In the genomic region with DNA sequence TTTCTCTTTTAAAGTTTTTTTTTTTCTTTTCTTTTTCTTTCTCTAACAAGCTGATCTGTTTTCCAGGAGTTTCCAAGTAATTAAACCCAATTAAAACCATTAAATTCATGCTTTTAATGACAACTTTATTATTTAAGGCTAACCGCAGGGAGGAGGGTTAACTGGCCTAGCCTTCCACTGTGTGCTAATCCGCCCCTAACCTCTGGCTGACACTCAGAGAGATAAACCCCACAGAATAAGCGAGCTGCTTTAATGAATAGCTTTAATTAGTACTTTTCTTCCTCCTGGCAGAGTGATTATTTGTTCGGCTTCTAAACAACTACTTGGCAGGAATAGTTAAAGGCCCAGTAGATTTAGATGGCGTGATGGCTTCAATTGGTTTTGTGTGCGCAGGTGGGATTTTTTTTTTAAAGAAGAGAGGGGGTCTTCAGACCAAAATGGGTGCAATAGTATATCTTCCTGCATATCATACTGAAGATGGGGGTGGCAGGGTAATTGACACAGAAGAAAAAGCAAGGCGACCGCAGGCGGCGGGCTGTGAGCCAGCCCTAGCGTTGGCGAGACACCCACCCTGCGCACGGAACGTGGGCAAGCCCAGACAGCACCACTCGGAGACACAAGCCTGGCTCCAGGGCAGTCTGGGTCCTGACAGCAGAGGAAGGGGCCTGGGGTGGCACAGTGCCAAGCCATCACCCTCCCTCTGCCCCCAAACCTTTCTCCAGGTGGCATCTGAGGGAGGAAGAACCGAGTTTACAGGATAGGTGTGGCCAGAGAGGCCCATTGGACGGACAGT, we compare ENCODE assay signal across 15 mouse cellular contexts.
DNase-seq lines count a peak whose midpoint lies in the region; ATAC-seq and TF ChIP-seq lines count a peak whose summit lies in the region.
"Had no signal": no experiment of that assay in that cellular context is flagged by ENCODE, and none has a peak within 500 bp of the region (broad histone marks: within the 10 kb centered on the region; RNA-seq: fewer than 3 reads in every experiment).

No protein-coding gene starts in this region.

- no peak overlapping the region for H3K9ac ChIP-seq in hindbrain, embryonic 14.5 days
- no peak overlapping the region for H3K9ac ChIP-seq in hindbrain, embryonic 12.5 days
- H3K9ac ChIP-seq in ES-E14 (ENCODE audit: insufficient read depth, low read depth, low read length, poor library complexity, severe bottlenecking): peak overlapping the region; percentile 7; the same call in 1 of the 2 replicates
- no peak overlapping the region for H3K9ac ChIP-seq in embryonic facial prominence, embryonic 15.5 days
- no peak overlapping the region for H3K9ac ChIP-seq in midbrain, postnatal 0 days (replicated peaks; ENCODE audit: low read length, poor library complexity, severe bottlenecking)
- H3K9ac ChIP-seq: lung, embryonic 14.5 days; stomach, embryonic 15.5 days had no signal

- H3K27ac ChIP-seq in hindbrain, embryonic 14.5 days: peak overlapping the region; percentile 62
- no peak overlapping the region for H3K27ac ChIP-seq in hindbrain, embryonic 12.5 days
- H3K27ac ChIP-seq in ES-E14 (ENCODE audit: insufficient read depth, low read depth, low read length, poor library complexity, severe bottlenecking): no peak overlapping the region
- H3K27ac ChIP-seq in embryonic facial prominence, embryonic 15.5 days (replicated peaks): peak overlapping the region; percentile 58
- no peak overlapping the region for H3K27ac ChIP-seq in midbrain, postnatal 0 days (ENCODE audit: low read depth, low read length)
- H3K27ac ChIP-seq: layer of hippocampus, adult 2 months; stomach, embryonic 15.5 days had no signal

- no peaks in the 10 kb centered on the region for H3K9me3 ChIP-seq in hindbrain, embryonic 14.5 days (ENCODE audit: control insufficient read depth, low read length)
- no peaks in the 10 kb centered on the region for H3K9me3 ChIP-seq in hindbrain, embryonic 12.5 days (replicated peaks)
- H3K9me3 ChIP-seq in ES-E14 (ENCODE audit: control insufficient read depth, insufficient read depth, low read depth, low read length): no peaks in the 10 kb centered on the region
- no peaks in the 10 kb centered on the region for H3K9me3 ChIP-seq in embryonic facial prominence, embryonic 15.5 days (replicated peaks)
- no peaks in the 10 kb centered on the region for H3K9me3 ChIP-seq in midbrain, postnatal 0 days (ENCODE audit: low read length)
- H3K9me3 ChIP-seq: stomach, embryonic 15.5 days had no signal

- peak; percentile 48; the same call in 1 of the 2 replicates for ATAC-seq in hindbrain, embryonic 14.5 days (ENCODE audit: low FRiP score)
- ATAC-seq in hindbrain, embryonic 12.5 days (ENCODE audit: low FRiP score): no peak
- peak; percentile 63; the same call in 1 of the 2 replicates for ATAC-seq in embryonic facial prominence, embryonic 15.5 days (ENCODE audit: insufficient number of reproducible peaks, low FRiP score, low TSS enrichment, low read depth)
- no peak for ATAC-seq in midbrain, postnatal 0 days (ENCODE audit: low FRiP score)
- ATAC-seq: Patski had no signal

- H3K4me2 ChIP-seq in hindbrain, embryonic 14.5 days (replicated peaks): no peak overlapping the region
- H3K4me2 ChIP-seq in hindbrain, embryonic 12.5 days (replicated peaks): no peak overlapping the region
- H3K4me2 ChIP-seq in embryonic facial prominence, embryonic 15.5 days (replicated peaks): peak overlapping the region; percentile 12; the same call in 1 of the 2 replicates
- H3K4me2 ChIP-seq in midbrain, postnatal 0 days (ENCODE audit: low read depth, low read length, poor library complexity, severe bottlenecking): no peak overlapping the region
- H3K4me2 ChIP-seq: lung, embryonic 14.5 days; stomach, embryonic 15.5 days had no signal

- DNase-seq in hindbrain, embryonic 14.5 days (ENCODE audit: low spot score): no peak
- no peak for DNase-seq in ES-E14 (ENCODE audit: low read depth, low spot score)
- peak; percentile 24 for DNase-seq in midbrain, postnatal 0 days (ENCODE audit: low spot score)
- no peak for DNase-seq in urinary bladder, postnatal 36 days (ENCODE audit: low spot score in 2 of 2)
- no peak for DNase-seq in thymus, postnatal 0 days (ENCODE audit: low spot score)
- no peak for DNase-seq in urinary bladder, adult 2 months (ENCODE audit: low spot score)
- DNase-seq: adrenal gland, postnatal 10 days; cerebellum, adult 2 months; kidney, adult 18-20 months; lung, embryonic 14.5 days had no signal

- H3K27me3 ChIP-seq in hindbrain, embryonic 14.5 days (ENCODE audit: control insufficient read depth, insufficient read depth, low read length): no peaks in the 10 kb centered on the region
- peaks cover 7% of the 10 kb centered on the region for H3K27me3 ChIP-seq in hindbrain, embryonic 12.5 days
- no peaks in the 10 kb centered on the region for H3K27me3 ChIP-seq in embryonic facial prominence, embryonic 15.5 days
- H3K27me3 ChIP-seq in midbrain, postnatal 0 days (ENCODE audit: insufficient read depth, low read length): no peaks in the 10 kb centered on the region
- H3K27me3 ChIP-seq: Patski had no signal

- no peaks in the 10 kb centered on the region for H3K36me3 ChIP-seq in hindbrain, embryonic 14.5 days (replicated peaks; ENCODE audit: control insufficient read depth, insufficient read depth)
- H3K36me3 ChIP-seq in hindbrain, embryonic 12.5 days: no peaks in the 10 kb centered on the region
- H3K36me3 ChIP-seq in ES-E14 (ENCODE audit: control insufficient read depth, insufficient read depth, low read length, poor library complexity, severe bottlenecking): no peaks in the 10 kb centered on the region
- no peaks in the 10 kb centered on the region for H3K36me3 ChIP-seq in embryonic facial prominence, embryonic 15.5 days
- H3K36me3 ChIP-seq in midbrain, postnatal 0 days (ENCODE audit: insufficient read depth, low read length): no peaks in the 10 kb centered on the region
- H3K36me3 ChIP-seq: stomach, embryonic 15.5 days had no signal

- 63% methylated on average over 18 of the region's 18 CpGs for WGBS in hindbrain, embryonic 14.5 days
- WGBS in hindbrain, embryonic 12.5 days: 78% methylated on average over 18 of the region's 18 CpGs
- WGBS in embryonic facial prominence, embryonic 15.5 days: 62% methylated on average over 18 of the region's 18 CpGs
- WGBS in midbrain, postnatal 0 days: 46% methylated on average over 18 of the region's 18 CpGs

- TF ChIP-seq CTCF in midbrain, postnatal 0 days (IDR thresholded peaks at IDR 0.05): no peak

- in situ Hi-C loops in ES-E14 (cut with MboI; ENCODE audit: low sequenced_read_pairs in 2 of 2, unreplicated experiment in 2 of 2): loop anchor here in 1 of 2 experiments (10.0 kb wide), 1 partner anchor 221 kb away; no protein-coding TSS in a partner anchor

- H3K4me1 ChIP-seq in hindbrain, embryonic 14.5 days (replicated peaks; ENCODE audit: control insufficient read depth, insufficient read depth, low read length): peaks cover 8% of the 10 kb centered on the region
- H3K4me1 ChIP-seq in hindbrain, embryonic 12.5 days: peaks cover 25% of the 10 kb centered on the region
- peaks cover 0 to 22% of the 10 kb centered on the region in 2 experiments; a peak in 2 of 4 replicates for H3K4me1 ChIP-seq in ES-E14 (ENCODE audit: control insufficient read depth in 2 of 2, insufficient read depth in 2 of 2, low read length in 2 of 2, poor library complexity in 1 of 2)
- H3K4me1 ChIP-seq in embryonic facial prominence, embryonic 15.5 days: peaks cover 52% of the 10 kb centered on the region
- H3K4me1 ChIP-seq in midbrain, postnatal 0 days (ENCODE audit: insufficient read depth, low read length): no peaks in the 10 kb centered on the region

- no peak overlapping the region for H3K4me3 ChIP-seq in hindbrain, embryonic 14.5 days (replicated peaks; ENCODE audit: low read length)
- no peak overlapping the region for H3K4me3 ChIP-seq in hindbrain, embryonic 12.5 days
- no peak overlapping the region for H3K4me3 ChIP-seq in ES-E14 (ENCODE audit: insufficient read depth in 1 of 2, low read depth in 1 of 2, low read length in 2 of 2, poor library complexity in 1 of 2, severe bottlenecking in 1 of 2)
- H3K4me3 ChIP-seq in embryonic facial prominence, embryonic 15.5 days (replicated peaks): no peak overlapping the region
- no peak overlapping the region for H3K4me3 ChIP-seq in midbrain, postnatal 0 days (ENCODE audit: low read depth, low read length)
- H3K4me3 ChIP-seq: layer of hippocampus, adult 2 months; stomach, embryonic 15.5 days had no signal

TF ChIP-seq in ES-E14, 5 proteins besides CTCF, POLR2A, EP300 and RAD21:
- TF ChIP-seq MAFK (IDR thresholded peaks at IDR 0.05; ENCODE audit: insufficient read depth, low read depth, low read length) (no peak), ZNF384 (IDR thresholded peaks at IDR 0.05; ENCODE audit: low read depth, low read length) (no peak), CHD2 (IDR thresholded peaks at IDR 0.05; ENCODE audit: low read depth, low read length) (no peak)

Comparison
In these comparisons a context has a peak if more than half of its experiments do, and no peak if none do; other contexts are left out.
1. ATAC-seq: peak in hindbrain, embryonic 14.5 days (single experiment) and embryonic facial prominence, embryonic 15.5 days (single experiment); none in hindbrain, embryonic 12.5 days (single experiment) and midbrain, postnatal 0 days (single experiment).
2. H3K27ac ChIP-seq: peak in hindbrain, embryonic 14.5 days (single experiment) and embryonic facial prominence, embryonic 15.5 days (single experiment); none in hindbrain, embryonic 12.5 days (single experiment), ES-E14 (single experiment) and midbrain, postnatal 0 days (single experiment).